ENCODE assay signal across 19 mouse cellular contexts in the genomic region with DNA sequence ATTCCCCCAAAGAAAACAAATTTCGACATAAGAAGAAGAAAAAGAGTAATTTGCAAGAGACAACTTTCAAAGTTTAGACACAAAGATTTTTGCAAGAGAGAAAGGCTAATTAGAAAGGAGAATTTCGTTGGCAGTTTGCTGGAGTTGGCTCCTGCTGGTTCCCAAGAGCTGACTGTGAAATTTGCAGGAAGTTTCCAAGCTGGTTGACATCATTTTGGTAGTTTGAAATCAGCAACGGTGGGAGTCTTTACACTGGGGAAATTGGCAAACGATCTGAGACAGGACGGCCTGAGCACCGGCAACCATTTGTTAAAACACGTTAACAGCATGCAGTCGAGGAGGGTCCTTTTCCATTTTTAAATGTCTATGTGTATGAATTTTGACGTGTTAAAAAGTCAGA.
DNase-seq lines count a peak whose midpoint lies in the region; ATAC-seq and TF ChIP-seq lines count a peak whose summit lies in the region.
"Had no signal": no experiment of that assay in that cellular context is flagged by ENCODE, and none has a peak within 500 bp of the region (broad histone marks: within the 10 kb centered on the region; RNA-seq: fewer than 3 reads in every experiment).

No protein-coding gene starts in this region.

- no peak for TF ChIP-seq CTCF in lung, postnatal 0 days (IDR thresholded peaks at IDR 0.05)

- H3K27ac ChIP-seq in forebrain, embryonic 16.5 days (ENCODE audit: low read length): no peak overlapping the region
- no peak overlapping the region for H3K27ac ChIP-seq in forebrain, embryonic 12.5 days
- peak overlapping the region; percentile 5; the same call in 1 of the 2 replicates for H3K27ac ChIP-seq in kidney, embryonic 16.5 days (ENCODE audit: low read length)
- H3K27ac ChIP-seq in kidney, embryonic 15.5 days: no peak overlapping the region
- no peak overlapping the region for H3K27ac ChIP-seq in lung, postnatal 0 days (ENCODE audit: low read length)
- H3K27ac ChIP-seq in midbrain, embryonic 16.5 days (ENCODE audit: low read length): no peak overlapping the region
- H3K27ac ChIP-seq: embryonic facial prominence, embryonic 13.5 days; hindbrain, embryonic 10.5 days; intestine, embryonic 15.5 days; limb, embryonic 12.5 days had no signal

- peak; percentile 71 for ATAC-seq in forebrain, embryonic 16.5 days
- no peak for ATAC-seq in forebrain, embryonic 12.5 days (ENCODE audit: low FRiP score)
- ATAC-seq in kidney, embryonic 16.5 days (ENCODE audit: low FRiP score, low TSS enrichment): no peak
- ATAC-seq in kidney, embryonic 15.5 days (replicated peaks; ENCODE audit: low FRiP score): no peak
- ATAC-seq in lung, postnatal 0 days: no peak
- ATAC-seq in midbrain, embryonic 16.5 days: no peak

- no peaks in the 10 kb centered on the region for H3K27me3 ChIP-seq in forebrain, embryonic 16.5 days (replicated peaks; ENCODE audit: control insufficient read depth, insufficient read depth, low read length)
- H3K27me3 ChIP-seq in forebrain, embryonic 12.5 days: no peaks in the 10 kb centered on the region
- H3K27me3 ChIP-seq in kidney, embryonic 16.5 days (ENCODE audit: insufficient read depth, low read length): no peaks in the 10 kb centered on the region
- no peaks in the 10 kb centered on the region for H3K27me3 ChIP-seq in kidney, embryonic 15.5 days
- H3K27me3 ChIP-seq in lung, postnatal 0 days (replicated peaks; ENCODE audit: insufficient read depth, low read length): no peaks in the 10 kb centered on the region
- H3K27me3 ChIP-seq in midbrain, embryonic 16.5 days (ENCODE audit: control insufficient read depth, insufficient read depth, low read depth, low read length): no peaks in the 10 kb centered on the region
- H3K27me3 ChIP-seq: embryonic facial prominence, embryonic 13.5 days; heart, embryonic 12.5 days; intestine, embryonic 15.5 days; limb, embryonic 12.5 days had no signal

- TF ChIP-seq EP300 in lung, postnatal 0 days (IDR thresholded peaks at IDR 0.05): no peak

- peaks cover 9% of the 10 kb centered on the region for H3K4me1 ChIP-seq in forebrain, embryonic 16.5 days (replicated peaks; ENCODE audit: control insufficient read depth, insufficient read depth, low read length)
- H3K4me1 ChIP-seq in forebrain, embryonic 12.5 days: no peaks in the 10 kb centered on the region
- H3K4me1 ChIP-seq in kidney, embryonic 16.5 days (ENCODE audit: insufficient read depth, low read length): peaks cover 8% of the 10 kb centered on the region; the same call in 1 of the 2 replicates
- H3K4me1 ChIP-seq in kidney, embryonic 15.5 days: peaks cover 23% of the 10 kb centered on the region
- H3K4me1 ChIP-seq in lung, postnatal 0 days (ENCODE audit: insufficient read depth, low read depth, low read length): 0 out of 2 replicates have a peak, but pooled peaks cover 3% of the 10 kb centered on the region
- no peaks in the 10 kb centered on the region for H3K4me1 ChIP-seq in midbrain, embryonic 16.5 days (ENCODE audit: control insufficient read depth, insufficient read depth, low read length)
- H3K4me1 ChIP-seq: hindbrain, embryonic 10.5 days; intestine, embryonic 15.5 days had no signal

- no peak overlapping the region for H3K9ac ChIP-seq in forebrain, embryonic 16.5 days (replicated peaks; ENCODE audit: low read depth, low read length)
- no peak overlapping the region for H3K9ac ChIP-seq in forebrain, embryonic 12.5 days
- no peak overlapping the region for H3K9ac ChIP-seq in kidney, embryonic 16.5 days (replicated peaks; ENCODE audit: low read length)
- H3K9ac ChIP-seq in kidney, embryonic 15.5 days: no peak overlapping the region
- no peak overlapping the region for H3K9ac ChIP-seq in lung, postnatal 0 days (replicated peaks; ENCODE audit: low read depth)
- no peak overlapping the region for H3K9ac ChIP-seq in midbrain, embryonic 16.5 days (ENCODE audit: low read depth, low read length)
- H3K9ac ChIP-seq: embryonic facial prominence, embryonic 13.5 days; heart, embryonic 12.5 days; intestine, embryonic 15.5 days; limb, embryonic 12.5 days had no signal

- no peaks in the 10 kb centered on the region for H3K36me3 ChIP-seq in forebrain, embryonic 16.5 days (ENCODE audit: control insufficient read depth, insufficient read depth)
- no peaks in the 10 kb centered on the region for H3K36me3 ChIP-seq in forebrain, embryonic 12.5 days (replicated peaks)
- H3K36me3 ChIP-seq in kidney, embryonic 16.5 days (ENCODE audit: insufficient read depth, low read length): no peaks in the 10 kb centered on the region
- H3K36me3 ChIP-seq in kidney, embryonic 15.5 days: no peaks in the 10 kb centered on the region
- H3K36me3 ChIP-seq in lung, postnatal 0 days (ENCODE audit: insufficient read depth, low read length): no peaks in the 10 kb centered on the region
- no peaks in the 10 kb centered on the region for H3K36me3 ChIP-seq in midbrain, embryonic 16.5 days (ENCODE audit: control insufficient read depth, insufficient read depth, low read length)
- H3K36me3 ChIP-seq: embryonic facial prominence, embryonic 13.5 days; heart, embryonic 12.5 days; hindbrain, embryonic 10.5 days; intestine, embryonic 15.5 days; limb, embryonic 12.5 days had no signal

- DNase-seq in lung, postnatal 0 days (ENCODE audit: low spot score): peak; percentile 34
- no peak for DNase-seq in lung, postnatal 25 days (ENCODE audit: low spot score)
- peak; percentile 56 to 71 for DNase-seq in right cerebral cortex, postnatal 10 days (ENCODE audit: low spot score in 2 of 2)
- DNase-seq: adrenal gland, adult 8-10 months; B cell, adult 2 months; kidney, postnatal 25 days; retina, postnatal 1 day; thymus, adult 2 months had no signal

- 31% methylated on average over 9 of the region's 9 CpGs for WGBS in forebrain, embryonic 16.5 days
- WGBS in forebrain, embryonic 12.5 days: 66% methylated on average over 9 of the region's 9 CpGs
- 52% methylated on average over 9 of the region's 9 CpGs for WGBS in kidney, embryonic 16.5 days
- WGBS in kidney, embryonic 15.5 days: 56% methylated on average over 9 of the region's 9 CpGs
- 41% methylated on average over 9 of the region's 9 CpGs for WGBS in lung, postnatal 0 days
- 60% methylated on average over 9 of the region's 9 CpGs for WGBS in midbrain, embryonic 16.5 days

- H3K9me3 ChIP-seq in forebrain, embryonic 16.5 days (ENCODE audit: control insufficient read depth, low read length): no peaks in the 10 kb centered on the region
- no peaks in the 10 kb centered on the region for H3K9me3 ChIP-seq in forebrain, embryonic 12.5 days
- no peaks in the 10 kb centered on the region for H3K9me3 ChIP-seq in kidney, embryonic 16.5 days (ENCODE audit: low read length)
- H3K9me3 ChIP-seq in kidney, embryonic 15.5 days (replicated peaks): no peaks in the 10 kb centered on the region
- H3K9me3 ChIP-seq in lung, postnatal 0 days (ENCODE audit: low read length): no peaks in the 10 kb centered on the region
- H3K9me3 ChIP-seq in midbrain, embryonic 16.5 days (replicated peaks; ENCODE audit: control insufficient read depth, low read length, poor library complexity, severe bottlenecking): no peaks in the 10 kb centered on the region
- H3K9me3 ChIP-seq: embryonic facial prominence, embryonic 13.5 days; heart, embryonic 12.5 days; hindbrain, embryonic 10.5 days; intestine, embryonic 15.5 days; limb, embryonic 12.5 days; megakaryocyte, embryonic 14.5 days had no signal

- no peak overlapping the region for H3K4me3 ChIP-seq in forebrain, embryonic 16.5 days (replicated peaks; ENCODE audit: low read length)
- no peak overlapping the region for H3K4me3 ChIP-seq in forebrain, embryonic 12.5 days (replicated peaks)
- no peak overlapping the region for H3K4me3 ChIP-seq in kidney, embryonic 16.5 days (ENCODE audit: low read length)
- H3K4me3 ChIP-seq in kidney, embryonic 15.5 days (replicated peaks): no peak overlapping the region
- H3K4me3 ChIP-seq in lung, postnatal 0 days (ENCODE audit: low read depth, low read length): no peak overlapping the region
- H3K4me3 ChIP-seq in midbrain, embryonic 16.5 days (ENCODE audit: low read depth, low read length): no peak overlapping the region
- H3K4me3 ChIP-seq: embryonic facial prominence, embryonic 13.5 days; heart, embryonic 12.5 days; hindbrain, embryonic 10.5 days; intestine, embryonic 15.5 days; limb, embryonic 12.5 days; megakaryocyte, embryonic 14.5 days had no signal

- no peak overlapping the region for H3K4me2 ChIP-seq in forebrain, embryonic 16.5 days (ENCODE audit: low read length)
- no peak overlapping the region for H3K4me2 ChIP-seq in forebrain, embryonic 12.5 days
- no peak overlapping the region for H3K4me2 ChIP-seq in kidney, embryonic 16.5 days (replicated peaks; ENCODE audit: low read depth, low read length)
- no peak overlapping the region for H3K4me2 ChIP-seq in kidney, embryonic 15.5 days
- no peak overlapping the region for H3K4me2 ChIP-seq in lung, postnatal 0 days (replicated peaks; ENCODE audit: low read depth, low read length)
- no peak overlapping the region for H3K4me2 ChIP-seq in midbrain, embryonic 16.5 days (ENCODE audit: low read length)
- H3K4me2 ChIP-seq: embryonic facial prominence, embryonic 13.5 days; heart, embryonic 12.5 days; intestine, embryonic 15.5 days; limb, embryonic 12.5 days had no signal
